Mouse (Mus musculus) kidney, embryonic 16.5 days (tissue): Measurements from ENCODE around the gene Szt2. TPM values are rescaled to one million over a fixed set of nuclear protein-coding genes. Genes with fewer than 3 reads are reported as not detected.

Experiments used
- ATAC-seq: fragments of 200-750 bp; cut with Nextera tagmentation; 2 replicates; pipeline ENCODE4 v1.8.0; 2017; ENCODE audit warnings: moderate TSS enrichment; ENCODE audit not compliant: low FRiP score, low TSS enrichment
- H3K27ac ChIP-seq: fragments of 300-500 bp; sonication (generic); 2 replicates; pipeline ENCODE4 v1.5.1; 2014; ENCODE audit warnings: low read length
- H3K27me3 ChIP-seq: fragments of 300-500 bp; sonication (generic); 2 replicates; pipeline ENCODE4 v1.6.1; 2014; ENCODE audit warnings: low read length, control low read depth, mixed read lengths; ENCODE audit not compliant: insufficient read depth
- H3K36me3 ChIP-seq: fragments of 300-500 bp; sonication (generic); 2 replicates; pipeline ENCODE4 v1.6.1; 2014; ENCODE audit warnings: low read length, control low read depth, mixed read lengths; ENCODE audit not compliant: insufficient read depth
- H3K4me1 ChIP-seq: fragments of 300-500 bp; sonication (generic); 2 replicates; pipeline ENCODE4 v1.6.1; 2014; ENCODE audit warnings: low read length, control low read depth, mixed read lengths; ENCODE audit not compliant: insufficient read depth
- H3K4me2 ChIP-seq: fragments of 300-500 bp; sonication (generic); replicated peaks from 2 replicates; pipeline ENCODE4 v1.6.1; 2014; ENCODE audit warnings: low read depth, low read length
- H3K4me3 ChIP-seq: fragments of 300-500 bp; sonication (generic); 2 replicates; pipeline ENCODE4 v1.5.1; 2014; ENCODE audit warnings: mild to moderate bottlenecking, low read length
- H3K9ac ChIP-seq: fragments of 300-500 bp; sonication (generic); replicated peaks from 2 replicates; pipeline ENCODE4 v1.6.1; 2014; ENCODE audit warnings: low read length
- H3K9me3 ChIP-seq: fragments of 300-500 bp; sonication (generic); 2 replicates; pipeline ENCODE4 v1.6.1; 2016; ENCODE audit warnings: low read length, control low read depth
- WGBS: fragments of 180-500 bp; shearing (Covaris S2); extraction: QIAGEN DNeasy Blood & Tissue Kit; methylation state at CpG from one replicate; pipeline ENCODE4 v1.1.7; 2014; 5-methylcytosine and 5-hydroxymethylcytosine counted together
- polyA plus RNA-seq: library from polyadenylated mRNA; unstranded; fragments of >200 nt; fragmentation: Nextera tagmentation; extraction: Ambion mirVana; gene quantifications from 2 replicates; pipeline ENCODE4 v1.2.1, GENCODE M21; 2015

Gene Szt2
- polyA plus RNA-seq, 1 experiment from 2014 or later = 8.1 TPM

GRCm38 (mm10) chr4:118315286-118315685 is 93.8 kb downstream of the Szt2 start:
- Histone ChIP-seq H3K9me3 (no peaks in the 10 kb centered on the region), H3K27me3 (no peaks in the 10 kb centered on the region), H3K36me3 (no peaks in the 10 kb centered on the region), H3K4me1 (peaks cover 11% of the 10 kb centered on the region), H3K4me2 (no peak overlapping the region), H3K4me3 (no peak overlapping the region), H3K27ac (no peak overlapping the region), H3K9ac (no peak overlapping the region)
- ATAC-seq = no peak
- 20% methylated on average over 8 of the region's 8 CpGs for WGBS

Other genes starting within 250 kb of the Szt2 start
- 40.5 and 40.9 TPM in 2 replicates for gene Kdm4a, start 229.2 kb downstream of the Szt2 start, polyA plus RNA-seq
- 72.6 and 73.7 TPM in 2 replicates for gene Ptprf, start 117.9 kb downstream of the Szt2 start, polyA plus RNA-seq
- 94.7 and 102 TPM in 2 replicates for gene Med8, start 64 bp upstream of the Szt2 start, polyA plus RNA-seq
- 122 and 125 TPM in 2 replicates for gene Elovl1, start 18.8 kb upstream of the Szt2 start, polyA plus RNA-seq
- gene Cdc20, start 28.1 kb upstream of the Szt2 start, polyA plus RNA-seq = 284 and 293 TPM in 2 replicates
- gene Mpl, start 48.2 kb upstream of the Szt2 start, polyA plus RNA-seq = 0.28 and 0.30 TPM in 2 replicates
- 65.3 and 66.4 TPM in 2 replicates for gene Tie1, start 80.8 kb upstream of the Szt2 start, polyA plus RNA-seq
- 30.1 and 33.1 TPM in 2 replicates for gene 2610528J11Rik, start 117.7 kb upstream of the Szt2 start, polyA plus RNA-seq
- 8.0 and 8.9 TPM in 2 replicates for gene Tmem125, start 134.8 kb upstream of the Szt2 start, polyA plus RNA-seq
- gene Cfap57, start 211.5 kb upstream of the Szt2 start, polyA plus RNA-seq = 0.10 and 0.19 TPM in 2 replicates
- gene Ebna1bp2, start 211.5 kb upstream of the Szt2 start, polyA plus RNA-seq = 133 and 137 TPM in 2 replicates
- gene Olfr62, start 249.7 kb upstream of the Szt2 start, polyA plus RNA-seq = not detected in 2 replicates